Mouse (Mus musculus) E14TG2a.4 (cell line): ENCODE data around the gene Atp5h.

ENCODE experiments used
- CTCF ChIP-seq: conservative IDR thresholded peaks from 2 replicates; pipeline ENCODE4 v1.5.1; 2014; ENCODE audit warnings: low read length
- NANOG ChIP-seq: IDR thresholded peaks from 2 replicates; pipeline ENCODE4 v1.6.1; 2014; ENCODE audit warnings: borderline replicate concordance, low read length, mixed read lengths

DNA sequence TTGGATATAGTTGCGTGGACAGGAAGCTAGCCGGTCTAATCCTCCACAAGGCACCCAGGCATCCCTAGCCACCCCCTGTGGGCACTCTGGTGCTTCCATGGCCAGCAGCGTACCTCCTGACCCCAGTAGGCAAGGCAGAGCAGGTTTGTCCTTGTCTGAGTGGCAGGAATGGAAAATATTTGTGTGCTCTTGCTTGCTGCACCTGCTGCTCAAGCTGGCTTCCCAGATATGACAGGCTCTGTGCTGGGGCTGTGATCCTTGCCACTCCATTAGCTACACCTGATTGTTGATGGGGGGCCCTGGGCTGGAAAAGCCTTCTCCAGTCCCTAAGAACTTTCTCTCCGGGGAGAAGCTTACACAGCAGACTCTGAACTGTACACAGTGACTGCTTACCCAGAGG lies 33.5 kb upstream of the Atp5h start:
- TF ChIP-seq CTCF (no peak), NANOG (no peak)
